Mouse (Mus musculus): ENCODE results near the gene Chn1. TPM values are rescaled to one million over a fixed set of nuclear protein-coding genes. Genes with fewer than 3 reads are reported as not detected.
A peak's percentile ranks its signal among the peaks of the same experiment; 100 is the strongest.

Gene Chn1
- polyA plus RNA-seq, 1 experiment = 1,037 TPM

DNA sequence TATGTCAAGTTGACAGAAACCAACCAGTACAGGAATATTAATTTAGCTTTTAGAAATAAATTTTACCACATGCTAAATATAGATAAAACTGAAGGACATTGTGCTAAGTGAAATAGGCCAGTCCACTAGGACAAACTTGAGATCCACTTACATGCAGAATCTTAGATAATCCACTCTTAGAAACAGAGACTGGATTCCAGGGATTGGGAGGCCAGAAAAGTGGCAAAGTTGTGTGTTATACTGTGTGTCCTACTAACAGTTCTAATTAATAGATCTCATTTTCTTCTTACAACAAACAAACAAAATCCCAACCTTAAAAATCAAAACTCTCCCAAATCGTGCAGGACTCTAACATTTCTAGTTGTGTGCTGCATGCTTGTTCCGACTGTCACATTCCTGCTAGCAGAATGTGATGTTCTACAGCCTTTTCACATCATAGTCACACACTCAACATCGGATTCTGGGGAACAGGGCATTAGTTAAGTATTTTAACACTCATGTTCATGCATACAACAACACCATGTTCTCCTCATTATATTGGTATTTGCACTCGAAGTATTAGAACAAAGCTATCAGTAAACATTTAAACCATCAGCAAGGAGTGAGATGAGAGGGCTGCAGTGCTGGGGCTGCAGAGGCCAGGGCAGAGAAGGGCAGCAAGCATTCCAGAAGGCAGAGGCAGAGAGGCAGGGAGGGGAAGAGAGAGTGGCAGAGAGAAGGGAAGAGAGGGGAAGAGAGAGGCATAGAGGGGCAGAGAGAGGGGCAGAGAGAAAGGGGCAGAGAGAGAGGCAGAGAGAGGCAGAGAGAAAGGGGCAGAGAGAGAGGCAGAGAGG is 120.9 kb downstream of the Chn1 start:
- no peak for DNase-seq (ENCODE audit: extremely low spot score in 1 of 2, low spot score in 1 of 2)

DNA sequence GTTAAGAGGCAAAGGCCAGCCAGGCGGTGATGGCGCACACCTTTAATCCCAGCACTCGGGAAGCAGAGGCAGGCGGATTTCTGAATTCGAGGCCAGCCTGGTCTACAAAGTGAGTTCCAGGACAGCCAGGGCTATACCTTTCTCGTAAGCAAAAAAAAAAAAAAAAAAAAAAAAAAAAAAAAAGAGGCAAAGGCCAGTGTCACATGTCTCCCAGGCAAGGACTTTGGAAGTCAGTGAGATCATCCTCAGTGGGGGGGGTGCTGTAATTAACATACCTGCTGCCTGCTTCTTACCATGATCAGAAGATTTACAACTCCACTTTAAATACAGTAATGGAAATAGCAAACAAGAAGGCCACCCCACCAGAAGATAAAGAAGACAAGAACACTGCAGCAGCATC is 137.5 kb downstream of the Chn1 start:
- DNase-seq (ENCODE audit: extremely low spot score in 1 of 2, low spot score in 1 of 2) = no peak

DNA sequence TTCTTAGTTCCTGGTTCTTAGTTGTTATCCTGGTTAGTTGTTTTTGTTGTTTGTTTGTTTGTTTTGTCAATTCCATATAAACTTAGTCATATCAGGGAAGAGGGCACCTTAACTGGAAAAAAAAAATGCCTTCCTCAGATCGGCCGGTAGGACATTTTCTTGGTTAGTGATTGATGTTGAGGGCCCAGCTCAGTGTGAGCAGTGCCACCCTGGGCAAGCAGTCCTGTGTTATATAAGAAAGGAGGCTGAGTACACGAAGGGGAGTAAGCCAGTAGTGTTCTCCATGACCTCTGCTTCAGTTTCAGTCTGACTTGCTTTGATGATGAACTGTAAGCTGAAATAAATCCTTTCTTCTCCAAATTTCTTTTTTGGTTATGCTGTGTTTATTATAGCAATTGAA is 138.8 kb downstream of the Chn1 start:
- DNase-seq (ENCODE audit: extremely low spot score in 1 of 2, low spot score in 1 of 2) = no peak

DNA sequence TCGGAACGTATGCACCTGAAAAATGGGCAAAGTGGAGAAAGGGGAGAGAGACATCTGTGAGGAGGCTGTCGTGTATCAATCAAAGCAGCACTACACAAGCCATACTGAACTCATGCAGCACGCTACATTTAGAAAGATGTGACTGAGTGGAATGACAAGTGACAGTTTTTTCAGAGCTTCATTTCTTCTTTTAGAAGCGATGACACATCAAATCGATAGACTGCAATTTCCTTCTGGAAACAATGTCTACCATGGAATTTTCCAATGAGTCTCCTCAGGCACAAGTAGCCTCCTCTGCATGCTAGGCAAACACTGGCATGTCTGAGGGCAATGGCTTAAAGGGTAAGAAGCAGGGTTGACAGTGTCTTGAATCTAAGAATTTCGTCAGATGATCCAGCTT is 143.3 kb downstream of the Chn1 start:
- no peak for DNase-seq (ENCODE audit: extremely low spot score in 1 of 2, low spot score in 1 of 2)

DNA sequence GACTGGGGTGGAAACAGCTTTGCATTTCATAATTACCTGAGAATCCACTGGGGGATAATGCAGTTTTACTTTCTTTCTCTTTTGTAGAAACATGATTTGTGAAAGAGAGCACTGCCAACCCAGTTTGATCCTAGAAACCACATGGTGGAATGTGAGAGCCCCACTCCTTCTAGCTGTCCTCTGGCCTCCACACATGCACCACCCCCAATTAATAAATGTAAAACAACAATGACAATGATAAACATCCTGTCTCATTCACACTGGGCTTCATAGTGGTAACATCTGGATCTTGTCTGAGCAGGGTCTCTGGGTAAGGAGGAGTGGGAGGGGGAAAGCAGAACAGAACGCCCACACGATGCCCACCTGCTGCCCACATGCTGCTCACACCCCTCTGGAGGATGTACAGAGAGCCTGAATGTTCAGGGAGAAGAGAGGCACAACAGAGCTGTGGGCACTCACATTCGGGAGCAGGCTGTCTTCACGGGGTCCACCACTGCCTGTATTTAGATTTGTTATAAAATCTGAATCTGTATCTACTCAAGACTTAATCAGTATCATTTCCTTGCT is 156.6 kb downstream of the Chn1 start:
- no peak for DNase-seq (ENCODE audit: extremely low spot score in 1 of 2, low spot score in 1 of 2)

DNA sequence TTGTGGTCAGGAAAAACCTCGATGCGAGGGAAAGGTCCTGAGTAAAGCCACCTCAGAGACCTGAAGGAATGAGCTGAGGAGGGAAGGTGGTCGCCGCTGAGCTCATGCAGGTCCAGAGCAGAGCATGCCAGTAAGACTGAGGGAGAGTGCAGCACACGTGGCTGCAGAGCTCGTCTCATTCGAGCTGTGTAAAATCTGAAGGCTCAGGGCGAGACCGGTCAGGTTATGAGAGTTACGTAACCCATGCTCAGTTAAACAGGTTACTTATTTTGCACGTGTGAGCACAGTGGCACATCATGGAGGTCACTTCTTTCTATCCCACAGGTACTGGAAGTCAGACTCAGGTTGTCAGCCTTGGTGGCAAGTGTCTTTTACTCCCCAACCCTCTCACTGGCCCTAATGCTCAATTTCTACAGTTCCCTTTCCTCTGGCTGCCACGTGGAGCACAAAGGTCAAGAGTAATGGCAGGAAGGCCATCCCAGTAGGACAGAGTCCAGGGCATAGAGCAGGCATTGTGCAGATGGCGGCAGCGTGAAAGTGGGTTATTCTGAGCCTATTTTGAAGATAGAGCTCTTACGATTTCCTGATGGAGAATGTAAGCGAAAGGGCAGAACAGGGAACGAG is 158.6 kb downstream of the Chn1 start:
- DNase-seq (ENCODE audit: extremely low spot score in 1 of 2, low spot score in 1 of 2) = no peak

DNA sequence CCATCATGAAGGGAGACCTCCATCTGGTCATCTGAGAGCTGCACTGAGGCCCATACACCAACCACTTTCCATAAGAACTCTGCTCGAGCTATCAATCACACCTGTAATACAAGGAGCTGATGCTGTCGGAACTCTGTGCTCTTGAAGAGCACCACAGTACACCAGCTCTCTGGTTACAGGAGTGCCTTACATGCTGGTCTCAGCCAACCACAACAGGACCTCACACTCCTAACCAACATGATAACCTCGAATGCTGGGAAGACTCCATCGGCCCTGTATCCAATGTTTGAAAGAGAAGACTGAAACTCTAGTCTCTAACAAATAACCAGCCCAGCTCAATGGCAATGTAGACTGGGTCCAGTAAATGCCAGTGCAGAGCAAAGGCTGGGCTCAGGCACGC is 159.7 kb downstream of the Chn1 start:
- DNase-seq (ENCODE audit: extremely low spot score in 1 of 2, low spot score in 1 of 2) = no peak

DNA sequence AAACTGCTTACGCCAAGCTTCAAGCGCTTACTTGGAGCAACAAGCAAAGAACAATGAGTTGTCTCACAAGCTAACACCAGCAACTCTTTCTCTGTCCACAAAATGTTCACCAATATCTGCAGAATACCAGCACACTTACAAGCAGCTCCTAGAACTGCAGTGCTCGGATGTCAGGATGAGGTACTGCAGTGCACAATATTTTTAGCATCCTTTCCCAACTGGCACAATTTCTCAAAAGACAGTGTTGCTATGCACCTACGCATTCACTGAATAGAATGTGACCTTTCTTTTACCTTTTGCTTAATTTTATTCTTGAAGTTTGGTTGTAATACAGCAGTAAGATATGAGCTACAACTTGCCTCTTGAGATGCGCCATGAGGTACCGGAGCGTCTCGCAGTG is 160.8 kb downstream of the Chn1 start:
- DNase-seq (ENCODE audit: extremely low spot score in 1 of 2, low spot score in 1 of 2) = no peak

DNA sequence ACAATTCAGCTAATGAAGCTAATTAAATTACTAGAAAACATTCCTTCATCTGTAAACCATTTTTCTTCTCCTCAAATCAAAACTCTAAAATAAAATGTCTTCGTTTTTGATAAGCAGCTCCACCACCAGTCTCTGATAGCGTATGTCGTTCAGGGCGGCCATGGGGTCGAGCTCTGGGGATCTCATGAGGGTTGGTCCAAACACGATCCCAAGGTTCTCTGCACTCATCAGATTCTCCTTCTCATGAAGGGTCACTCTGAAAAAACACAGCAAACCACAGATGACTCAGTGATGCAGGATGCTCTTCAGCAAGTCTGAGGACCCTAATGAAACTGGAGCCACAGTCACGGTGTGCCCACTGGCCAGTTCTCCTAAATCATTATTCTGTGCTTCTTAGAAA is 162.2 kb downstream of the Chn1 start:
- no peak for DNase-seq (ENCODE audit: extremely low spot score in 1 of 2, low spot score in 1 of 2)

DNA sequence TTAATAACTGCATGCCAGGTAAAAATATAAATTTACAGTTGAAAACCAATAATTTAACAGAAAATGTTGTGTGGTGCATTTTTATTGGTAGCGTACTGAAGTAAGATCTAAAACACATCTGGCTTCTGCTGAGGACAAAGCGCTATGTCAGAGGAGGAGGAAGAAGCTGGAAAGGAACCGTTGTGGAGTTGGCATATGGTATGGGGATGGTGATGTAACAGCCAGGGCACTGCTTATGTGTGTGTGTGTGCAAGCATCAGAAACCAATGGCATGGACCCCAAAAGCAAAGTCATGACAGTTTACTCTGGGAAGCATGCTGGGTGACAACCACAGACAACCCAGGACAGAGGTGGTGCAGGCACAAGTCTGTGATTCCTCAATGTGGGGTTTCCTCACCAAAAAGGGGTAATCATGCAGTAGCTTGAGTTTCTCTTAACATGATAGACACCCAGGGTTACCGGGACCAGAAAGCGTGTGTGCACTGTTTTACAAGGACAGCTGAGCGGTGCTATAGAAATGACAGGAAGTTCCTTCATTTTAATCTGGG is 162.7 kb downstream of the Chn1 start:
- DNase-seq (ENCODE audit: extremely low spot score in 1 of 2, low spot score in 1 of 2) = no peak

DNA sequence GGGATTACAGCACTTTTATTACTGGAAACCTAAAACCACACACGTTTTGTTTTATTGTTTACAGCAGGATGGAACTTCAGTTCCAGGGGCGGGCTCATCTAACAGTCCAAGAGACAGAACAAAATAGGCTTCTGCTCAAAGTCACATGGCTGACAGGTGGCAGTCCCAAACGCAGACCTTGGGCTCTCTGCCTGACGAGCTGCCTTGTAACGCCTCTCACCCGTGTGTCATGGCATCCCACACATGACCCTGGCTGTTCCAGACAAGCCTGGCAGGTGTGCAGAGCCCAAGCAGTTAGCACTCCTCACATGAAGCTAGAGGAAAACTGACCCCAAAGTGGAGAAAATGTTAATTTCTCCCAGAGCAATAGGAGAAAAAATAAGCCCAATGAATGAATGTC is 163.3 kb downstream of the Chn1 start:
- no peak for DNase-seq (ENCODE audit: extremely low spot score in 1 of 2, low spot score in 1 of 2)

DNA sequence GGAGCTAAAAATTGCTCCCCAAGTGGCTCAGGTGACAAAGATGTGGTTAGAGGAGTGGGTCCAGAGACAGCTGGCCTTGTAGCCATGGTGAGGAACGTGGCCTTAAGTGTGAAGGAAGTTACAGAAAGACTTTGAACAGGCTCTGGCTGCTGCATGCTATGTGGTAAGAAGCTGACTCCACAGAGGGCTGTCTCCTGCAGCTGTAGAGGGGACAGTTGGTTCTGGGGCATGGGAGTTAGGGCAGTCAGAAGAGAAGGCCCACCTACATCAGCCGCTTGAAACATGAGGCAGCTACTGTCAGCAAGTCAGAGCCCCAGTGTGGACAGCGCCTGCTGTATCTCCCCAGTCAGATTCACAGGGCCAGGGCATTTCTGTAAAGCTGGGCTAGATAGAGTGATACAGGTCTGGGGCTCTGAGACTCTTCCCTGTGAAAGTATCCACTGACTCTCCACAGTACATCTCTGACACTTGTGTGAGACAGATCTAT is 165.4 kb downstream of the Chn1 start:
- no peak for DNase-seq (ENCODE audit: extremely low spot score in 1 of 2, low spot score in 1 of 2)

DNA sequence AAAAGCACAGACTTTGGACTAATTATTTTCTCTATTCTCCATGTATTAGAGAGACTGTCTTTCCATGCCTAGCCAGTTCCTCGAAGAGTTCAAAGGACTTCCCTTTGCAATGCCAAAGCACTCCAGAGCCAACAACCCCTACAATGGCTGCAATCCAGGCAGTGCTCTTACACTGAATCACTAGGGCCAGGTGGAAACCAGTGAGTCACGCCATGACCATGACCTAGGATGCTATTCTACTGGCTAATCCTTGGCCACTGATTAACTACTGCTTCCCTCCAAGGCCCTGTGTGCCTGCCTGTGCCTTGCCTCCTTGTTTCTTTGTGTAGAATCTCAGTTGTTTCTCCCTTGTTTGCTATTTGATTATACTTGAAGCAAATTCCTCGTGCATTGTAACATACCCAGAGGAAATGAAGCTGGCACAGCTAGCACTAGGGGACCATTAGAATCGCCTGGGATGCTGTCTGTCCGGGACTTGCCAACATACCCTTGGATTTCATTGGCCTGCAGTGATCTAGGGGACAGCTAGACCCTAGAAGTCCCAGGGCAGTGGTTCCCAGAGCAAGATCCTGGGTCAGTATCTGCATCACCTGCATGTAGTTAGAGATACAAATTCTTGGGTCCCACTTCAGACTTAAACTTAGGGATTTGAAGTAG is 166.0 kb downstream of the Chn1 start:
- DNase-seq (ENCODE audit: extremely low spot score in 1 of 2, low spot score in 1 of 2) = no peak

DNA sequence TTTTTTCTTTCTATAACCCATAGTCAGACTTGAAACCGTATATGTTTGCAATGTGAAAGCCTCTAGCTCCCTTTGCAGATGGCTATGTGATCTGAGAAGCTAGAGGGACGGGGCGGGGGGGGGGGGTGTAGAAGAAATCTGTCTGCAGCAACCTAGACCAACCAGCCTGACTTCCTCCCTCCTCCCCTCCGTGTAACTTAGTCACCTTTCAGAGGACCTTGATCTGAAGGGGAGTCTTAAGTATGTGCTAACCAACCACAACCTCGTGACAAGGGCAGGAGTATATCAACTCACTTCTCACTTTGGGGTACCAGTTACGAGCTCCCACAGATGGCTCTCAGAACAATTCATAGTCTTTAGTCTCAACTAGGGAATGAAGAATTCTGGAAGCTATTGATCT is 166.8 kb downstream of the Chn1 start:
- no peak for DNase-seq (ENCODE audit: extremely low spot score in 1 of 2, low spot score in 1 of 2)

DNA sequence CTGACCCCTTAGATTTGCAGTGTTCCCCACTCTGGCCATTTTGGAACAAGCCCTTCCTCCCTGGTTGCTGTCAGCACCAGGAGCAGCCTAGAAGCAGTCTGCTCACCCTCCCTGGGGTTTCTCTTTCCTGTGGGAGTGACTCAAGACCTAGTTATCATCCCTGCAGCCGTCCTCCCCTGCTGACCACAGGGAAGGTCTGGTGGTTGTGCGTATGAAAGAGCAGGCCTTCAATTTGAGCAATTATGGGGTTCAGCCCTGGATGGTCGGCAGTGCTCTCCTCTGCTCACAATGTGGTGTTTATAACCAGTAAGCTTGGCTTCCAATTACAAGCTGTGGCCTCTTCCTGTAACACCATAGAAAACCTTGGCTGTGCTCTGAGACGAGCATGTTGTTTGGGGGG is 167.5 kb downstream of the Chn1 start:
- no peak for DNase-seq (ENCODE audit: extremely low spot score in 1 of 2, low spot score in 1 of 2)

DNA sequence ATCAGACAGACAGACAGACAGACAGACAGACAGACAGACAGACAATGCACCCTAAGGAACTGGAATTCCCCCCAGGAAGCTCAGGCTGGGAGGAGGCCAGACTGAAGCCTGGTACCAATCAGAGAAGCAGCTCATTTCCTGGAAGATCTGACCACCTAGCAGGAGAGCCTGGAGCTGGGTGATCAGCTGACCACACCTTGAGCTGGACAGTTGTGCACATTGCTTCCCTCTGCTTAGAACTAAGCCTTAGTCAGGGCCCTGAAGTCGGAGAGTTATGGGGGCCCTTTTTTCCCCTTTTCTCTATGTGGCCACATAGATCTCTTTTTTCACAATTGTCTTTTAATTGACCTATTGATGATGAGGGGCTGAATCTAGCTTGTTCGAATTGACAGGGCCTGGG is 168.0 kb downstream of the Chn1 start:
- no peak for DNase-seq (ENCODE audit: extremely low spot score in 1 of 2, low spot score in 1 of 2)

DNA sequence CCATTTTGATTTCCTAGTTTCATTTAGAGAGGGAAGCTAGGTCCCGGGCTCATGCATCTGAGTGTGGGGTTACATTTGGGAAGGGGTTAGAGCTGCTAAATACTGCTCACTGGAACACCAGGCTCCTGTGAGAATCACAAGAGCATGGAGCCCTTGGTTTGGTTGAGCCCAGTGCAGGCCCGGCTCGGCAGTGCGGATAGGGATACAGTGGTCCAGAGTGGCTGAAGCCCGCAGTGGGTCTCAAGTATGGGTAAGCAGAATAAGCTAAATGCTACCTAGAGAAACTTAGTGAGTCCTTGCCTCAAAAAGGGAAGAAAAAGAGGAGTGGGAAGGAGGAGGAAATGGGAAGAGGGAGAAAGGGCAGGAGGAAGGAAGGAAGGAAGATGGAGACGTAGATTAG is 168.5 kb downstream of the Chn1 start:
- no peak for DNase-seq (ENCODE audit: extremely low spot score in 1 of 2, low spot score in 1 of 2)

DNA sequence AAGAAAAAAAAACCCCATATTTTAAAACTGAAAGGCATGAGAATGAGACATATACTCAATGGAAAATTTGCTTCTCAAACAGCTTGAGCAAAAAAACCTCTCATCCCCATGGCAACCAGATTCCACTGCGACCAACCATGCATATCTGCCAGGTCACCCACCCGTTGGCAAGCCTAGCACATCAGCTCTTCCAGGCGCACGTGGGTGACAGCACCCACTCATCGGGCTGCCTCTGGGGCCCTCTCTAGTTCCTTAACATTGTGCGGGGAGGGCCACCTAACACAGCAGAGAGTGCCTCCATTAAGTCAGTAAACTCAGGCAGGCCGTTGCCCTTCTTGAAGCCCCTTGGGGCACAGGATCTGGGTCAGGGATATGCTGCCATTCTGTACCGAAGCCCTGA is 170.1 kb downstream of the Chn1 start:
- peak; percentile 93 for DNase-seq (ENCODE audit: extremely low spot score in 1 of 2, low spot score in 1 of 2)

DNA sequence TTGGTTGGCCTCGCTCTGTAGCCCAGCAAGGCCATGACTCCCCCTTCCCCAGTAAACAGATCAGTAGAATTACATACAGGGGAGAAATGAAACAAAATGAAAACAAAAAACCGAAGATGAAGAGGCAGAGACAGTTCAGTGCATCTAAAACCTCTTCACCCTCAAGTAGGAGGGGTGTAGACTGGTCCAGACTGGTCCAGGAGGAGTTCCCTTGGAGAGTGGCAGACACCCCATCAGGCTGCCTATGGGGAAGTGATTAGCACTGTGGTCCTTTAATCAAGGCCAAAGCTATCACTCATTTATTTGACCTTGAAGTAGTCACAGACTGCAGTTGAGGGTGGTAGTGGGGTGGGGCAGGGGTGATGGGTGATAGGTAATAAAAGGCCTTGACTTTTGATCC is 170.6 kb downstream of the Chn1 start:
- no peak for DNase-seq (ENCODE audit: extremely low spot score in 1 of 2, low spot score in 1 of 2)

DNA sequence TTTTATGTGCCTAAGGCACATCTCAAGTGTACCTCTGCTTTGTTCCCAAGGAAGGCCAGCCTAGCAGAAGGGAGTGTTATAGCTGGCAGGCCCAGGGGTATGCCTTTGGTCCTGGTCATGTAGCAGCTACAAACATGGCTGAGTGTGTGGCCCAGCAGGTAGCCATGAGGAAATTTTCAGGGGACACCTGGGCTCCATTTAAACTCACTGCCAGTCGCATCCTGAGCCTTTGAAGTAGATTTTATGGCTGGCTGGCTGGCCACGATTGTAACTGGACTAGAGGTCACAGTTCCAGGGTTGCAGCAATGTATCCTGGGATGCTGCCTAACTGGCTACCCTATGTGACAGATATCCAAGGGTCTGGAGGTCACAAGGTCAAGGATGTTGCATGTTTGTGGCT is 174.5 kb downstream of the Chn1 start:
- no peak for DNase-seq (ENCODE audit: extremely low spot score in 1 of 2, low spot score in 1 of 2)

DNA sequence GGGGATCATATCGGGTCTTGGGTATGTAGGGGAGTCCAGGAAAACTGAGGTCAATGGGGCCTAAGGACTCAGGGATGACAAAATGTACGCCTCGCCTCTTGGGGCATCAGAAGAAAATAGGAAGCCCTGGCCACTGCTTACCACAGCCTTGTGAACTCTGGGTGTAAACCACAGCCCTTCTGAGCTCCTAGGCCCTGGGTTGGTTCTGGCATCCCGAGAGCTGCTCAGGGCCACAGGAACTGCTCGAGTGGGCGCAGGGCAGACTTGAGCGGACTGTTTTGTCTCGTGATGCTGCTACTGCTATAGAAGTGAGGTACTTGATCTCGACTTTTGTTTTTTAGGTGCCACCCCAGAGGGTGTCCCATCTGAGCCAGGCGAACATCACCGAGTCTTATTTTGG is 177.4 kb downstream of the Chn1 start:
- no peak for DNase-seq (ENCODE audit: extremely low spot score in 1 of 2, low spot score in 1 of 2)

All from frontal cortex, adult 2 months (tissue).